Mouse (Mus musculus) telencephalon, adult 2 months (tissue): ENCODE data around the gene Sirt7.
A peak's percentile ranks its signal among the peaks of the same experiment; 100 is the strongest.

Experiments used
- DNase-seq: peaks from one replicate; pipeline ENCODE4 v3.0.0-alpha.2; 2011; ENCODE audit warnings: low read depth, low spot score

The Sirt7 gene

GRCm38 (mm10) chr11:120618619-120619535, 6.2 kb downstream of the Sirt7 start:
- DNase-seq, result no peak

GRCm38 (mm10) chr11:120617519-120618112, 7.4 kb downstream of the Sirt7 start, which contains the start of gene Pcyt2:
Gene Pcyt2, minus strand, starts transcription at chr11:120617936.
- peak; percentile 78 for DNase-seq

DNA sequence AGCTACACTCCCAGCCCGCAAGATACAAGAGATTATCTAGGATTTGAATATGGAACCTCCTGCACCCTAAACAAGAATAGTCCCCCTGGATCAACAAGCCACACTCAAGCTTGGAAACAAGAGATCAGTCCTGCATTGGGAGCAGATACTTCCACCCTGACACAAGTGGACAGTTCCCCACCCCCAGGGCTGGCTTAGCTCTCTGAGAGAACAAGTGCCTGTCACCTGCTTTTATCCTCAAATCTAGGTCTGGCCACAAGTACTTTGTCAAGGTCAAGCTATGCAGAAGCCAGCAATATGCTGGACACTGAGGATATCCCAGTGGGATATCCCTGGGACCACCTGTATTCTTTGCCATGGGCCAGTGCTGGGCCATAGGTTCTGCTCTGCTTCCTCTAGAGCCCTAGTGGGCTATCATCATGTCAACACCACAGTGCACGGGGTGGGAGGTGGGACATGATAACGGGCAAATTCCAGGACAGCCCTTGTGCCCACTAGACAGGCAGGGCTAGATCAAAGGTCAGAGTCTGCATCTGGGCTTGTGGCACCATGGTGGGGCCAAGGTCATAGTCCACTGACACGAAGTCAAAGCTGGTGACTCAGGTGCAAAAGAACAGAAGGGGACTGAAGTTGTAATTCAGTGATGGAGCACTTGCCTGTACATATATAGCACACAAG, 8.3 kb downstream of the Sirt7 start:
- DNase-seq, result no peak

GRCm38 (mm10) chr11:120615606-120616203, 9.3 kb downstream of the Sirt7 start:
- no peak for DNase-seq

GRCm38 (mm10) chr11:120615167-120615566, 9.9 kb downstream of the Sirt7 start:
- DNase-seq, result no peak

GRCm38 (mm10) chr11:120613976-120614375, 11.1 kb downstream of the Sirt7 start:
- no peak for DNase-seq

GRCm38 (mm10) chr11:120613481-120613972, 11.5 kb downstream of the Sirt7 start:
- DNase-seq, result no peak

- no peak for DNase-seq
Measured at GRCm38 (mm10) chr11:120612763-120613162, 12.3 kb downstream of the Sirt7 start.

GRCm38 (mm10) chr11:120610477-120611046, 14.5 kb downstream of the Sirt7 start:
- DNase-seq, result no peak

DNA sequence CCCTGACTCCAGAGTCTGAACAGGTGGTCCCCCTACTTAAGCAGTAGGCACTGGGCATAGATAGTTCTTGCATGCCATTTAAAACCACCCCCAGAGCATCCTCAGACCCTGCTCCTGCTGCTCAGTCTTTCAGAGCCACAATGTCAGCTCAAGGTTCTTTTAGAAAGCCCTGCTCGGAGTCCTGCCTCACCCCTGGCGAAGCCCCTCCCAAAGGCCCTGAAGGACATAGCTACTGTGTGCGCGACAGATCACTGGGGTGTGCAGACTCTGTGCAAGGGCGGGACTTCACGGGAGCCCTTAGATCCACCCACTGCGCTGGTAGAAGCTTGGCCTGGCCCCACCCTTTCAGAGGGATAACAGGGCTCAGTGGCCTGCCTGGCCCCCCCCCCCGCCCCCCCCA, 15.8 kb downstream of the Sirt7 start:
- DNase-seq, result no peak

DNA sequence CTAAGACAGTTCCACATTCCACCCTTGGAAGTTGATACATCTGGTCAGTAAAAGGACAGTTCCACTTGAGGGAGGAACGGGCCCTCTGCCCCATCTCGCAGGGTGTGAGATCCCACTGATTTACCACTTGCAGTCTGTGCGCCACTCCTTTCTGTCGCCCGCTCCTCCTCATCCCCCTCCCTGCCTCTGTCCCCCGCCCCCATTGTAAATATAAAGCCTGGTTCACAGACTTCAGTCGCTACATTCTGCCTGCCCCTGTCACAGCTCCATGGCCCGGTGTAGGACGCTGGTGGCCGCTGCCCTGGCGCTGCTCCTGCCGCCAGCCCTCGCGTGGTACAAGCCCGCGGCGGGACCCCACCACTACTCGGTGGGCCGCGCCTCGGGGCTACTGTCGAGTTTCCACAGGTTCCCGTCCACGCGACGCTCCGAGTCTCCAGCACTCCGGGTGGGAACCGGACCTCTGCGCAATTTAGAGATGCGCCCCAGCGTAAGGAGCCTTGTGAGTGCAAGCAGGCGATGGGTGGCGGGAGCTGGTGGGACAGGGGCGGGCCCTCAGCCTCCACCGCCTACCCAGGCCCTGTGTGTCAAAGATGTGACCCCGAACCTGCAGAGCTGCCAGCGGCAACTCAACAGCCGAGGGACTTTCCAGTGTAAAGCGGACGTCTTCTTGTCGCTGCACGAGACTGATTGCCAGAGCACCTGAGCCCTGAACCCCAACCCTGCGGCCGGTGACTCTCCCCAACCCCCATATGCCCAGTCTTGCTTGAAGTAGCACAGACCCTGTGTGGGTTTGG, 16.6 kb downstream of the Sirt7 start, which contains the start of gene Npb:
TSS of gene Npb (plus strand) at position 237 of the 794 bp plus-strand sequence.
- DNase-seq, result no peak

DNA sequence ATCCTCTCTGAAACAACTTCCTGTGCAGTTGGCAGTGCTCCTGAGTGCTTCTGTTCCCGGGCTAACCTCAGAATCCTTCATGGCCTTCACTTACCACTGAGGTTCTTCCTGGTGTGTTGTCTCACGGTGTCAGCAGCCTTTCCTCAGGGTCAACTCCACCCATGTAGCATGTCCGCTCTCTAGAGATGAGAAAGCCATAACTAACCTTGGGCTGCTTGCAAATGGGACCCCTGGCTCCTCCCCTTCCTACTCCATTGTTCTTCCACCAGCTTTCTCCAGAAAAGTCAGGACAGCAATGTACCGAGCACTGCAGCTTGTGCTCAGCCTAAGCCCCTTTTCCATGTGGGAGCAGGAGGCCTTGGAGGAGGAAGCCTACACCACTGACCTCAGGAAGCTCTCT, 18.3 kb downstream of the Sirt7 start:
- DNase-seq, result no peak

DNA sequence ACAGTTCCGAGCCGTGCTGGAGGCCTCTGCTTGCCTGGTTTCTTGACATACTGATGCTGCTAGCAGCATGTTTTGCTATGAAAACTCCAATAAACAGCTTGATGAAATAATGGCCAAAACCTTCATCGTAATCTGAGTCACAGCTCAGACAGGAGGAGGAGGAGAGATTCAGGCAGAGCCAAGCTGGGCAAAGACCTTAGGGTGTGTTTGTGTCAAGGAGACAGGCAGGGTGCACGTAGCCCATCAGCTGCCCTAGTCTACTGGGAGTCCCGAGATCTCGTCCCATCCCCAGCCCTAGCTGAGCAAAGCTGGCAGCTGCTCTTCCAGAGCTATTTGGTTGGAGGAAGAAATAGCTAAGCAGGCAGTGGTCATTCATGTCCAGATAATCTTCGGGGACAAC, 19.4 kb downstream of the Sirt7 start:
- no peak for DNase-seq

DNA sequence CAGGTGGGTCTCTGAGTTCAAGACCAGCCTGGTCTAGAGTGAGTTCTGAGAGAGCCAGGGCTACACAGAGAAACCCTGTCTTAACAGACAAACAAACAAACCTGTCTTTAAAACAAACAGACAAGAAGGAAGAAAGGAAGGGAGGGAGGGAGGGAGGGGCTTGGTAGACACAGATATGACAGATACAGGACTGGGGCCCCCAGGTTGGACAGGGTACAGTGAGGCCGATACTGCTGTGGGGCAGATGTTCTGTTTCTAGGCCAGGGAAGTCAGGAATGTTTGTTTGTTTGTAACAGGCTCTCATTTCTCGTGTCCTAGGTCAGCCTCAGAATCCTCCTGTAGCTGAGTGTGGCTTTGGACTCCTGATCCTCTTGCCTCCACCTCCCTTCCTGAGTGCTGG, 21.5 kb downstream of the Sirt7 start:
- no peak for DNase-seq

GRCm38 (mm10) chr11:120600716-120601115, 24.3 kb downstream of the Sirt7 start:
- no peak for DNase-seq

- DNase-seq, result no peak
Measured at GRCm38 (mm10) chr11:120598990-120599549, 26.0 kb downstream of the Sirt7 start.

DNA sequence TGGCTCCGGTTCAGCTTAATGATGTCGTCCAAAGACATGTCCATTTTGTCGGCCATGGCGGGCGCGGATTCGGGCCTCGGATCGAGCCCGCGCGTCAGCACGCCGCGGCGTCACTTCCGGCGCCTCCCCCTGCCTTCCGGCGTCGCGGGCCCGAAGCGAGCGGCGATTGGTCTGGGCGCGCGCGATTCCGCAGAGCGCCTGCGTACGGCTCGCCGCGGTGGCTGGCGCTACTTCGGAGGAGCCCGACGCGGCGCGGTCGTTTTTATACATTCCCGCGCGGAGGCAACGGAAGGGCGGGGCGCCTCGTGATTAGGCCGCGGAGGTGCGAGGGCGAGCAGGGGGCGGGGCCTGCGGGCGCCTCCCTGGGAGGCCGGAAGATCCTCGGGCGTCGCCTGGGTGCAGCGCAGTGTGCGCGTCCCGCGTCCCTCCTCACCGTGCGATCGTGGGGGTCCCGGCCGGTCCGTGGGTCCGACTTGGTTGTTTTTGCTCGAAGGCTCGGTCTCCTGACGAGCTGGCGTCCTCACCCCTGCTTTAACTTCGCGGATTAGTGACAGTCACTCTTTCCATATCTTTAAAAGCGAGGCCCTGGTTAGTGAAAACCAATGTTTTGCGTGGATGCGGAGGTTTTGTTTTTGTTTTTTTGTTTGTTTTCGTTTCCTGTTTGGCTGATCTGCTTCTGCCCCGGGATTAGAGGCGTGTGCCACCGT, 26.6 kb downstream of the Sirt7 start, which contains the start of the genes Alyref and Anapc11:
TSS of gene Alyref (minus strand) at position 83 of the 707 bp plus-strand sequence.
TSS of gene Anapc11 (plus strand) at position 139 of the 707 bp plus-strand sequence.
- peak; percentile 91 for DNase-seq

DNA sequence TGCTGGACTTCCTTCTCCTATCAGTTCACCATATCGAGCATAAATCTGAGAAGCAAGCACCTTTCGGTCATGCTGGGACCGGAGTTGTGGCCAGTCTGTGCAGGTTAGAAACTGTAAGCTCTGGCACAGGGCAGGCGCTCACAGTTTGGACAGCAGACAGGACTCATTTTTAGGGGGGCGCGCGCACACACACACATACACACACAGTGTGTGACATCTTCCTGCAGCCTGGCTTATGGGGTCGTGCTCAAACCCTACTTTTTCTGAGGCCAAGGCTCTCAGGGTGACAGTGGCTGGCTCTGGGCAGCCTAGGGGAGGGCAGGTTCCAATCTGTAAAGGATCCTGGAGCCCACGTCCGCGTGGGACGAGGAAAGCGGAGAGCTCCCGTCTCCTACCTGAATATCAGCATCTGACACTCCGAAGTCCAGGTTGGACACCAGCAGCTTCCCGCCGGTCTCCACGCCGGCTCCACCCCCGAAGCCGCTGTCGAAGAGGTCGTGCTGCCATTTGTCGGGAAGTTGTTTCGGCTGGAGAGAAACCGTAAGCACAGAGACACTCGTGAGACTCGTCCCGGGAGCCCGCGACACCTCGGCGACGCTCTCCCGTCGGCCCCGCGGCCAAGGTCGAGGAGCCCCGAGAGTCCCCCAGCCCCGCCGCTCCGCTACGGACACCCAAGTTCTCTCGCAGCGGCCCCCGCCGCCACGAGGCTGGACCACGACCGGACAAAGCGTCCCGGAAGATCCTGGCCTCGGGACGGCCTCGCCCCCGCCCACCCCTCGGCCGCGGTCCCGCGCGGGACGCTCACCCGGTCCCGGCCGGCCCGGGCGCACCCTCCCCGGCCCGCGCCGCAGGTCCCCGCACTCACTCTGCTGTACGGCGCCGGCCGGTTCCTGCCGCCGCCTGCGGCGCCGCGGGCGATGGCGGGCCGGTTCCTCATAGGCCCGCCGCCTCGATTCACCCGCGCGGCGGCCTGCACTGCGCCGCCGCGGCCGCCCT, 27.5 kb downstream of the Sirt7 start:
- DNase-seq, result no peak
